Mouse (Mus musculus) kidney, adult 11 months (tissue): ENCODE results near the gene Chrd.
A peak's percentile ranks its signal among the peaks of the same experiment; 100 is the strongest.

Source experiments
- DNase-seq: peaks from one replicate; pipeline ENCODE4 v3.0.0; 2022

Gene Chrd

DNA sequence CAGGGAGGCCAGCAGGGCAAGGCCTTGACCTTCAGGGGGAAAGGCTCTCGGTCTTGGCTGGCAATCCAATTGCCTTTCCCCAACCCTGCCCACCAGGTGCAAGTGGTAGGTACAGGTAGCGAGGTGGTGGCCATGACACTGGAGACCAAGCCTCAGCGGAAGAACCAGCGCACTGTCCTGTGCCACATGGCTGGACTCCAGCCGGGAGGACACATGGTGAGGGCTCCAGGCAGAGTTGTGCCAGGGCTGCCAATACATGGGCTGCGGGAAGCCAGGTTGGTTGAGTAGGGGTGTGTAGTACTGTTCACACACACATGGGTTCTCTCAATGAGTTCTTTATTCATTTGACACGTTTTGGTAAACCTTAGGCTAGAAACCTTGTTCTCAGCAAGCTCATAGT, 3.2 kb downstream of the Chrd start:
- DNase-seq, result no peak

DNA sequence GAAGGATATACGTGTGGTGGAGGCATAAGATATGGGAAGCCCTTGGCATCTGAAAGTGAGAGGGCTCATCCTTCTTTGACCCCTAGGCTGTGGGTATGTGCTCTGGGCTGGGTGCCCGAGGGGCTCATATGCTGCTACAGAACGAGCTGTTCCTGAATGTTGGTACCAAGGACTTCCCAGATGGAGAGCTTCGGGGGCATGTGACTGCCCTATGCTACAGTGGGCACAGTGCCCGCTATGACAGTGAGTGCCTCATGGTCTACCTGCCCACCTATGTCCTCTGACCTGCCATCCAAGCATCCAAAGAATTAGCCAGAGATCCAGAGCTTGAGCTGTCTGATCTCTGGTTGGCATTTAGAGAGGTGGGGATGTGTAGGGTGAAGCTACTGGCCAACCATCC, 3.9 kb downstream of the Chrd start:
- no peak for DNase-seq

- no peak for DNase-seq
Observed at GRCm38 (mm10) chr16:20739845-20740244, 6.9 kb downstream of the Chrd start.

- DNase-seq, result no peak
Observed at GRCm38 (mm10) chr16:20746641-20747040, 13.7 kb downstream of the Chrd start.

DNA sequence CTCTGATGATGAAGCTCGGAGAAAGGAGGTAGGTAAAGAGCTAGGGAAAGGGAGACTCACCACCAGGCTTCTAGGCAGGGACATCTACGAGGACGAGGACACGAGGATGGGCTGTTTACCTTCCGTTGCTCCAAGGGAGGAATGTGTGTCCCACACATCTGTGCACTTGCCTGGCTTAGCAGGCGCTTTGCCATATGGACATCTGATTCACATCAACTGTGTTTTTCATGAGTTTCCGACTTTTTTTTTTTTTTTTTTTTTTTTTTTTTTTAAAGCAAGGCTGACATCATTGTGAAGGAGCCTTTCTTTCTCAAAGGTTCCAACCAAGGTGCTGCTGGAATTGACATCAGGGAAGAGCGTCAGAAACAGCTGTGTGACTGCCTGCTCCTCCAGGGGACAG, 17.6 kb downstream of the Chrd start:
- no peak for DNase-seq

DNA sequence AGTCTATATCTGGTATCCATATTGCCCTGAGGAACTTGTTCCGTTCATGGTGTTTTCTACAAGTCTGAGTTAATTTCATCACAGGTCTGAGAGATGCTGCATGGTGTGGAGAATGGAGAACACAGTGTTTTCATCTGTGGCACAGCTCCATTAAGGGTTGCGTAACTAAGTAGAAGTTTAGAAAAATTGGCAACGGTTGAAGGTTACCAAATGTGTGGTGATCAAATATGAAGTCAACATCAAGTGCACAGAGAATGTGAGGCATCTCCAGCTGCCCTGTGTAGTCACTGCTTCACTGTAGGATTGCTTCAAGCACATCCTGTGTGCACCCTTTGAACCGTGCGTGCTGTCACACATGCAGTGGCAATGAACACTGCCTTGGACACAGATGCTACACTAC, 23.1 kb downstream of the Chrd start:
- no peak for DNase-seq

GRCm38 (mm10) chr16:20757385-20757784, 24.5 kb downstream of the Chrd start:
- DNase-seq, result no peak

DNA sequence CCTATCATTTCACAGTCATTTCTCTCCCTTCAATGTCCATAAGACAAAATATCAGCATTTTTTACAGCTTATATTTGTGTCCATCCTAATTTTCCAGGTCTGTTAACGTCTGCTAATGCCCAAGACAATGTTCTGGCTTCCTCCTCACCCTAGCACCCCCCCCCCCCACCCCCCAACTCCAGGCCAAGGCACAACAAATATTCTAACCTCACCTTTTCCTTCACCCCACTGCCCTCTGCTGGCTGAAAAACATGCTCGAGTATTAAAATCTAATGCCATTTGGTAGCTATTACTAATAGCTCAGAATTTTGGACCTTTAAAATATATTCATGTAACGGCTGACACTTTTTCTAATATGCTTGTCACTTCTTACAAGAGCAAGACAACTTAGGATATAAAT, 28.8 kb downstream of the Chrd start:
- DNase-seq, result no peak

GRCm38 (mm10) chr16:20765244-20765643, 32.3 kb downstream of the Chrd start:
- DNase-seq, result peak; percentile 21

DNA sequence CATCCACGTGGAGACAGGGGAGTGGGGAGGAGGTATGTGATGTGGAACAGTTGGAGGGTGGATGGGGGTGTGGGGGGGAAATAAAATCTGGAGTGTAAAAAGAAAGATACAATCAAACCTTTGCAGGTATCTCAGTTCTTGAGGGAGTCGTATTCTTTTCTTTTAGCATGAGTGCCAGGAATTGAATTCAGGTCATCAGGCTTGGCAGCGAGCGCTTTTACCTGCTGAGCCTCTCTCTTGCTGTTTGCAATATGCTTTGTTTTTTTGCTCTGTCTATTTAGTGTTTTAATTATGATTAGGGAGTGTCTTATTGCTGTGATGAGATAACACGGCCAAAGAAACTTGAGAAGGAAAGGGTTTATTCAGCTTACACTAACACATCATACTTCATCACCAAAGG, 42.1 kb downstream of the Chrd start:
- DNase-seq, result no peak

GRCm38 (mm10) chr16:20779846-20780245, 46.9 kb downstream of the Chrd start:
- no peak for DNase-seq

DNA sequence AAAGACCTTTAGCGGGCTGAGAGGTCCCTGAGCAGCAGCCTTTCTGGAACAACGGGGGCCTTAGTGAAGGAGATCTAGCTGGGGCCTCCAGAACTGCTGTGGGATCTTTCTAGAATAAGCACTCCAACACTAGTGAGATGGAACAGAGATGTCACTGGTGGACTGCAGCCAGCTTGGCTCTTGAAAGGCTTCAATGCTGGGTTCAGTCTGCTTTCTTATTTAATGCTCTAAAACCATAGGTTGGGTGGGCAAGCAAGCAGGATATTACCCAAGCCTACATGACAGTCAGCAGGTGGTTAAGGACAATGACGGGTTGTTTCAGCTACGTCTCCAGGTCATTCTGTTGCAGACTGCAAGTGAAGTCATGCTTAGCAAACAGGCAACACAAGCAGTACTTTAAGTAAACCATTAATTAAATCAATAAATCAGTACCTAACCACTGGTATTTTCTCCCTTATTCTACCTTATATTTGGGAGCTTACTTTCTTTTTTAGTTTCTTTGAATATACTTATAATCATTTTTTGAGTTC, 48.2 kb downstream of the Chrd start:
- peak; percentile 17 for DNase-seq

- no peak for DNase-seq
Observed at GRCm38 (mm10) chr16:20783891-20784290, 51.0 kb downstream of the Chrd start.

DNA sequence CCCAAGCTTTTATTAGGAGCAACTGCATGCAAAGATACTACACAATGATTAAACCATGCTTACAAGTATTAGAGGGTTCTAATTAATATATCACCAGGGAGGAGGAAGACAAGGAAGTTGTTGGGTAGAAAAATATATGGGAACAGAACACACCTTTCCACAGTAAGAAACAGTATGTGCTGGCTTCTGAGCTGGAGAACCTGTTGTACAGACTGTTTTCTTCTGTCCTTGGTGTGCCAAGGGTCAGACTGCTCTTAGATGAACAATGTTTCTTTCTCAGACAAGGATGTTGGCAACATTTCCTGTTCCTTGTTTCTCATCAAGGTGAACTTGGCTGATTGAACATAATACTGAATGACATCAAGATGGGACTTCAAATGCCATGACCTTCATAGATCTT, 51.8 kb downstream of the Chrd start:
- no peak for DNase-seq

GRCm38 (mm10) chr16:20786556-20786955, 53.6 kb downstream of the Chrd start:
- no peak for DNase-seq

- DNase-seq, result no peak
Observed at GRCm38 (mm10) chr16:20791803-20792202, 58.9 kb downstream of the Chrd start.
